Mouse (Mus musculus) T-cell, adult 2 months (primary cell): ENCODE measurements around the gene Sbds.
"Not testable (repeated sequence)": the region's sequence is repeated elsewhere in the genome, so short reads cannot be mapped to it uniquely, and the experiment has no call there.

Experiments
- DNase-seq: peaks from one replicate; pipeline ENCODE4 v3.0.0; 2022; ENCODE audit warnings: low spot score

Gene Sbds

GRCm38 (mm10) chr5:130256678-130257271, 1.4 kb upstream of the Sbds start:
- DNase-seq: peak; percentile 96

GRCm38 (mm10) chr5:130255799-130256525, 632 bp upstream of the Sbds start:
- DNase-seq: not testable (repeated sequence)

- DNase-seq: no peak
These were observed 940 bp downstream of the Sbds start for GRCm38 (mm10) chr5:130254164-130255016.

GRCm38 (mm10) chr5:130247823-130248222, 7.5 kb downstream of the Sbds start:
- no peak for DNase-seq

GRCm38 (mm10) chr5:130241426-130241825, 13.9 kb downstream of the Sbds start:
- no peak for DNase-seq

GRCm38 (mm10) chr5:130239856-130240255, 15.5 kb downstream of the Sbds start:
- no peak for DNase-seq

GRCm38 (mm10) chr5:130239236-130239635, 16.1 kb downstream of the Sbds start:
- no peak for DNase-seq

- no peak for DNase-seq
These were observed 19.0 kb downstream of the Sbds start for GRCm38 (mm10) chr5:130236302-130236701.

- no peak for DNase-seq
These were observed 27.2 kb downstream of the Sbds start for GRCm38 (mm10) chr5:130228120-130228519.

GRCm38 (mm10) chr5:130226790-130227189, 28.5 kb downstream of the Sbds start:
- DNase-seq: no peak

- DNase-seq: peak; percentile 91
These were observed 33.0 kb downstream of the Sbds start for GRCm38 (mm10) chr5:130222146-130223004.

- no peak for DNase-seq
These were observed 33.6 kb downstream of the Sbds start for GRCm38 (mm10) chr5:130221760-130222145.

- DNase-seq: no peak
These were observed 34.0 kb downstream of the Sbds start for GRCm38 (mm10) chr5:130221316-130221715.

- no peak for DNase-seq
These were observed 37.0 kb downstream of the Sbds start for GRCm38 (mm10) chr5:130218336-130218735.

GRCm38 (mm10) chr5:130217406-130217805, 37.9 kb downstream of the Sbds start:
- DNase-seq: no peak

GRCm38 (mm10) chr5:130216781-130217180, 38.5 kb downstream of the Sbds start, which contains the start of gene Tmem248:
Tmem248 (plus strand) TSS chr5:130217081.
- DNase-seq: no peak

GRCm38 (mm10) chr5:130212956-130213355, 42.4 kb downstream of the Sbds start:
- DNase-seq: no peak

- DNase-seq: no peak
These were observed 48.0 kb downstream of the Sbds start for GRCm38 (mm10) chr5:130207299-130207698.

- no peak for DNase-seq
These were observed 49.8 kb downstream of the Sbds start for GRCm38 (mm10) chr5:130205441-130206023.

- DNase-seq: peak; percentile 45
These were observed 50.8 kb downstream of the Sbds start for GRCm38 (mm10) chr5:130204560-130204959.

- DNase-seq: no peak
These were observed 51.4 kb downstream of the Sbds start for GRCm38 (mm10) chr5:130203948-130204347.
